Mouse (Mus musculus) hindbrain, postnatal 0 days (tissue): ENCODE data around the gene Grin2b. TPM values are rescaled to one million over a fixed set of nuclear protein-coding genes. Genes with fewer than 3 reads are reported as not detected.

Source experiments
- ATAC-seq: fragments of 200-750 bp; cut with Nextera tagmentation; 2 replicates; pipeline ENCODE4 v1.8.0; 2017; ENCODE audit warnings: mild to moderate bottlenecking, moderate TSS enrichment, moderate library complexity
- DNase-seq: peaks from one replicate; pipeline ENCODE4 v3.0.0-alpha.2; 2015; ENCODE audit warnings: low spot score
- H3K27ac ChIP-seq: fragments of 300-500 bp; sonication (generic); 2 replicates; pipeline ENCODE4 v1.5.1; 2014; ENCODE audit warnings: mild to moderate bottlenecking
- H3K27me3 ChIP-seq: fragments of 300-500 bp; sonication (generic); 2 replicates; pipeline ENCODE4 v1.6.1; 2014; ENCODE audit warnings: low read length, mixed read lengths; ENCODE audit not compliant: insufficient read depth
- H3K36me3 ChIP-seq: fragments of 300-500 bp; sonication (generic); 2 replicates; pipeline ENCODE4 v1.6.1; 2014; ENCODE audit warnings: low read length, mixed read lengths; ENCODE audit not compliant: insufficient read depth
- H3K4me1 ChIP-seq: fragments of 300-500 bp; sonication (generic); 2 replicates; pipeline ENCODE4 v1.6.1; 2014; ENCODE audit warnings: antibody characterized with exemption, low read length, mixed read lengths; ENCODE audit not compliant: insufficient read depth
- H3K4me2 ChIP-seq: fragments of 300-500 bp; sonication (generic); 2 replicates; pipeline ENCODE4 v1.6.1; 2014; ENCODE audit warnings: low read depth, mild to moderate bottlenecking, low read length, moderate library complexity, mixed read lengths
- H3K4me3 ChIP-seq: fragments of 300-500 bp; sonication (generic); 2 replicates; pipeline ENCODE4 v1.5.1; 2014; ENCODE audit warnings: low read length
- H3K9ac ChIP-seq: fragments of 300-500 bp; sonication (generic); replicated peaks from 2 replicates; pipeline ENCODE4 v1.6.1; 2014; ENCODE audit warnings: mild to moderate bottlenecking, low read length, moderate library complexity, mixed read lengths
- H3K9me3 ChIP-seq: fragments of 300-500 bp; sonication (generic); 2 replicates; pipeline ENCODE4 v1.6.1; 2016; ENCODE audit warnings: low read length, mixed read lengths
- CTCF ChIP-seq: IDR thresholded peaks from 2 replicates; pipeline ENCODE4 v1.5.1; 2016; ENCODE audit warnings: antibody characterized with exemption, control low read depth, low read depth
- WGBS: fragments of 180-500 bp; shearing (Covaris S2); extraction: QIAGEN DNeasy Blood & Tissue Kit; methylation state at CpG from one replicate; pipeline ENCODE4 v1.1.7; 2014; 5-methylcytosine and 5-hydroxymethylcytosine counted together
- polyA plus RNA-seq: library from polyadenylated mRNA; unstranded; fragments of >200 nt; fragmentation: Nextera tagmentation; extraction: Ambion mirVana; gene quantifications from 2 replicates; pipeline ENCODE4 v1.2.1, GENCODE M21; 2015
- total RNA-seq: library from RNA; depleted of rRNA; stranded (reverse); fragments of >200 nt; gene quantifications from 2 replicates; pipeline ENCODE4 v1.2.3, GENCODE M21; 2014

Grin2b gene
- total and polyA plus RNA-seq, 2 experiments from 2014 or later: 55.1 to 67.0 TPM

DNA sequence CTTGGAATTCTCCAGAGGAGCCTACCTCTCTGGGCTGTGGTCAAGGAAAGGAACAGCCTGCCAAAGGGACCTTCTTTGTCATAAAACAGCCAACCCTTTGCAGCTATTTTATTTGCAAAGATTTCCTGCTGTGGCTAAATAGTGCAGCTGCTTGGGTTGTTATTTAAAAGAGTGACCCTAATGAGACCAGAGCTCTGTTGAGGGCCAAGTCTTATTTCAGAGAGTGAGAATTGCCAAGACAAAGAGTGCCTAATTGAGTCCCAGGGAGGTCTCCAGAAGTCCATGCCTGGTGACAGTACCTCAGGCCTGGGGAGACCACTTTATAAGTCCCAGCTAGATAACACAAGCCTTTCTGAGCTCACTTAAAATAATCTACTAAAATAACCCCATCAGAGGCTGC is 255.6 kb downstream of the Grin2b start:
- Histone ChIP-seq H3K4me1 (0 out of 2 replicates have a peak, but pooled peaks cover 6% of the 10 kb centered on the region), H3K4me2 (no peak overlapping the region), H3K27ac (no peak overlapping the region), H3K27me3 (no peaks in the 10 kb centered on the region), H3K9ac (no peak overlapping the region), H3K36me3 (0 out of 2 replicates have a peak, but pooled peaks cover 2% of the 10 kb centered on the region), H3K4me3 (no peak overlapping the region), H3K9me3 (no peaks in the 10 kb centered on the region)
- no peak for DNase-seq
- TF ChIP-seq CTCF: no peak
- no peak for ATAC-seq

DNA sequence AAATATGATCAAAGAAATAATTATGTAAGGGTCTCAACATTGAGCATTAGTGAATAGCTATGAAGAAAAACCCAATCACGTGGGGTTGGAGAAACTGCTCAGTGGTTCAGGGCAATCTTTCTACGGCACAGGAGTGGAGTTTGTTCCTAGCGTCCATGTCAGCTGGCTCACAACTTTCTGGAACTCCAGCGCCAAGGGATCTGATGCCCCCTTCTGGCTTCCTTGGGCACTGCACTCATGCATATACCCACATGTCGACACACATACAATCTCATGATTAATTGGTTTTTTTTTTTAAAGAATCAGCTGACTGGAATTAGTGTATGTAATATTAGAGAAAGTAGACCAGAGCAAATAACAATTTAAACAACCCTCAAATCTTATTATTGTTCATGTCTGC is 258.7 kb downstream of the Grin2b start:
- Histone ChIP-seq H3K27ac (no peak overlapping the region), H3K4me1 (peaks cover 6% of the 10 kb centered on the region), H3K9ac (no peak overlapping the region), H3K36me3 (no peaks in the 10 kb centered on the region), H3K9me3 (no peaks in the 10 kb centered on the region), H3K4me3 (no peak overlapping the region), H3K27me3 (no peaks in the 10 kb centered on the region), H3K4me2 (no peak overlapping the region)
- peak; percentile 36 for TF ChIP-seq CTCF
- no peak for ATAC-seq
- WGBS: 93% methylated on average over 5 of the region's 5 CpGs
- no peak for DNase-seq

DNA sequence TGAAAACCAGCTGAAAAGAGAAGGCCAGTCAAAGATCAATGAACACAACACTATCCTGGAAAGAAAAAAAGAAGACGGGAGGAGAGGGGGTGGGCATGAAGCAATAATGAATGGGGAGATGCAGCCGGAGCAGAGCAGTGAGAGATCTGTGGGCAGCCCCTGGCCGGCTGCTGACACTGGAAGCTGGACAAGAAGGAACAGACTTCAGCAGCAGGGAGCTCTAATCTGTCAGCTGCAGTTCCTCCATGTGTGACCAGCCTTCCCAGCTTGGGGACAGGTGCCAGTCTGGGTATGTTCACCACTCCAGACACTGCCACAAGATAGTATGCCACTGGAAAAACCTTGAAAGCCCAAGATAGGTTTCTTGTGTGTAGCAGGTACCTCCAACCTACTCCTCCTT is 261.2 kb downstream of the Grin2b start:
- DNase-seq: peak; percentile 60
- Histone ChIP-seq H3K36me3 (no peaks in the 10 kb centered on the region), H3K4me3 (no peak overlapping the region), H3K4me1 (peaks cover 6% of the 10 kb centered on the region), H3K9ac (no peak overlapping the region), H3K27ac (peak overlapping the region; percentile 9; the same call in 1 of the 2 replicates), H3K9me3 (no peaks in the 10 kb centered on the region), H3K27me3 (no peaks in the 10 kb centered on the region), H3K4me2 (no peak overlapping the region)
- peak; percentile 72 for ATAC-seq
- no peak for TF ChIP-seq CTCF
- WGBS: 39% methylated on average over 3 of the region's 3 CpGs

DNA sequence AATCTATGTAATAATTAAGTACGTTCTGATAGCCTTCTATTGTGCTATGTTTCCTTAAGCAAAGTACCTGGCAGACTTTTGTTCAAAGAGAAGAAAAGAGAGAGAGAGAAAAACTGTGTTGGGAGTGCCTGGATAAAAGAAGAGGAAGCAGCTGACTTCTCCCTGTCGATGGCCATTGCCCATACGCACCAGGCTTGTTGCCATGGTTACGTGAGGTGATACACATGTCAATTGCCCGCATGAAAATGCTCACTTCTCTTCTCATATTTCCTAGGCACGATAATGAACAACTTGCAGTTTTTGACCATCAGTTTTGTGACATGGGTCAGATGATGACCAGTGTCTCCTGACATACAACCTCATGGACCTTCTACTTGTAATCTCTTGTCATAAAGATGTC is 262.2 kb downstream of the Grin2b start:
- Histone ChIP-seq H3K4me3 (no peak overlapping the region), H3K9me3 (no peaks in the 10 kb centered on the region), H3K27ac (0 out of 2 replicates have a peak overlapping the region, but pooled peaks have one; percentile 16), H3K4me2 (no peak overlapping the region), H3K27me3 (no peaks in the 10 kb centered on the region), H3K4me1 (peaks cover 6% of the 10 kb centered on the region), H3K36me3 (no peaks in the 10 kb centered on the region), H3K9ac (no peak overlapping the region)
- no peak for TF ChIP-seq CTCF
- ATAC-seq (no peak), DNase-seq (peak; percentile 73)
- WGBS: 50% methylated on average over 6 of the region's 6 CpGs

DNA sequence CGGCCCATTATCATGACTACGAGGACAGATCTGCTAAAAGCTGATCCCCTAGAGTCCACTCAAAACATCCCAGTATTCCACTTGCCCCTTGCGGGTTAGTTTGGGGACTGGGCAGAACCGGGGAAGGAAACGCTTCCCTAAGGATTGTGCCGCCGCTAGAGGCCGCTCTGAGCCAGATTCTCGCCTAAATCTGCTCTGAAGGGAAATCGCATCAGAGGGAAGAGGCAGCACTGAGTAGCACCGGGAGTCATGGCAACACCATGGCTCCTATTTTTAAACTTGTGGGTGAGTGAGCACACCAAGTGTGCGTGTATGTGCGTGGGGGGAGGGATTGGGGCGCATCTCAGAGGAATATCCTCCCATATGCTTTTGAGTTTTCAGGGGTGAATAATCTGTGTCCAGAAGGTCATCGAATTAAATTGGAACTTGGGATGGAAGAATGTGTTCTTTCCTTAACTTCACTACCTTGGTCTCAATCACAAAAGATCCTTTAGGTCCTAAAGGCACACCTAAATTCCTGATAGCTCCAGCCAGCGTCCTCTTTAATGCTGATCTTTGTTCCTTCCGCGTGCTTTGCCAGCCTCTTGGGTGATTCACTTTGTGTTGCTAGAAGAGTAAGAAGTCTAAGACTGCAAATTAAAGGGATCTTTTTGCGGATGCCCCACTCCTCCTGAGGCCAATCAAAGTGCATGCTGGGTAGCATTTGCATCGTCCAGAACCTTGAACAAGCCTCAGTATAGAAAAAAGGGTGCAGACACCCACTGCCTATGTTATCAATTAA is 265.6 kb downstream of the Grin2b start:
- H3K27me3 ChIP-seq: no peaks in the 10 kb centered on the region
- no peak overlapping the region for H3K4me3 ChIP-seq
- no peak overlapping the region for H3K4me2 ChIP-seq
- H3K27ac ChIP-seq: no peak overlapping the region
- H3K4me1 ChIP-seq: peaks cover 6% of the 10 kb centered on the region
- H3K9ac ChIP-seq: no peak overlapping the region
- 20% methylated on average over 20 of the region's 20 CpGs for WGBS
- H3K36me3 ChIP-seq: no peaks in the 10 kb centered on the region
- no peaks in the 10 kb centered on the region for H3K9me3 ChIP-seq
- peak; percentile 79 for ATAC-seq
- peak; percentile 90 for TF ChIP-seq CTCF
- DNase-seq: peak; percentile 90

DNA sequence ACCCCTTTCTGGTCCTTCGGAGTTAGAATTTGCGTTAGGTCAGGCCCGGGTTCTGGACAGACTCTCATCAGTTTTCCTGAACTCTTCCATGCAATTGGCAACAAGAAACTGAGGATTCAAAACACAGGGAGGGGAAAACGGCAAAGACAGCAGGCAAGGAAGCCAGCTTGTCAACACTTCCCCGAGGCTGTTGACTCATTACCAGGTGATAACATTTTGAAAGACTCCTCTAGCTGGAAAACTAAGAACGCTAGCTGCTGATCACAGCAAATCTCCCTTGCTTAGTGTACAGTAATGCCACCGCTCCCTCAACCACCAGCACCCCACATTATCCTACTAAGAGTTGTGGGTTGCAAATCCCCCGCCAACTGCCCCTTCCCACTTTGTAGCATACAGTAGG is 266.2 kb downstream of the Grin2b start:
- Histone ChIP-seq H3K27ac (no peak overlapping the region), H3K4me3 (no peak overlapping the region)
- ATAC-seq: no peak; the same call in 1 of the 2 replicates

DNA sequence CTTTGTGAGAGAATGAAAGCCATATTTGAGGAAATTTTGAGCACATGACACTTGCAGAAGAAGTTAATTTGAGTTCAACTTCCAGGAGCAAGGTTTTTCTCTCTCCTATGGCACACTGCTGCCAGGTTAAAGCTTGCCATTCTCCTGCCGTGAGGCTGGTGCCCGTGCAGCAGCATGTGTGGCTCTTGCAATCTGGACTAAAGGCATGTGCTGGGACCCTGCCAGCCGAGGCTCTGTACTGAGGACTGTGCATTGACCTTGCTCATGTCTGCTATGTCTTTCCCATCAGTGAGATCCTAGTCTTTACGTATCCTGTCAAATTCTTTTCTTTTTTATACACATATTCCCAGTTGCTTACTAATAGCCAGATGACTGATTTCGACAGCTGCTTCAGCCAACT is 268.9 kb downstream of the Grin2b start:
- Histone ChIP-seq H3K4me3 (no peak overlapping the region), H3K9ac (no peak overlapping the region), H3K9me3 (no peaks in the 10 kb centered on the region), H3K4me2 (no peak overlapping the region), H3K36me3 (no peaks in the 10 kb centered on the region), H3K4me1 (peaks cover 6% of the 10 kb centered on the region), H3K27me3 (no peaks in the 10 kb centered on the region), H3K27ac (0 out of 2 replicates have a peak overlapping the region, but pooled peaks have one; percentile 20)
- DNase-seq: peak; percentile 35
- 41% methylated on average over 5 of the region's 5 CpGs for WGBS
- ATAC-seq: no peak
- no peak for TF ChIP-seq CTCF

More for the DNA sequence above, 266.2 kb downstream of the Grin2b start:
- DNase-seq: no peak
- Histone ChIP-seq H3K4me2 (no peak overlapping the region), H3K9ac (no peak overlapping the region), H3K9me3 (no peaks in the 10 kb centered on the region), H3K36me3 (no peaks in the 10 kb centered on the region), H3K4me1 (peaks cover 6% of the 10 kb centered on the region), H3K27me3 (no peaks in the 10 kb centered on the region)
- 65% methylated on average over 8 of the region's 8 CpGs for WGBS
- TF ChIP-seq CTCF: no peak
